Mouse (Mus musculus) yolk sac, embryonic 10.5 days (tissue): ENCODE data around the gene Irf3.

Experiments
- DNase-seq: peaks from one replicate; pipeline ENCODE4 v3.0.0-alpha.2; 2017; ENCODE audit warnings: low spot score

Gene Irf3

DNA sequence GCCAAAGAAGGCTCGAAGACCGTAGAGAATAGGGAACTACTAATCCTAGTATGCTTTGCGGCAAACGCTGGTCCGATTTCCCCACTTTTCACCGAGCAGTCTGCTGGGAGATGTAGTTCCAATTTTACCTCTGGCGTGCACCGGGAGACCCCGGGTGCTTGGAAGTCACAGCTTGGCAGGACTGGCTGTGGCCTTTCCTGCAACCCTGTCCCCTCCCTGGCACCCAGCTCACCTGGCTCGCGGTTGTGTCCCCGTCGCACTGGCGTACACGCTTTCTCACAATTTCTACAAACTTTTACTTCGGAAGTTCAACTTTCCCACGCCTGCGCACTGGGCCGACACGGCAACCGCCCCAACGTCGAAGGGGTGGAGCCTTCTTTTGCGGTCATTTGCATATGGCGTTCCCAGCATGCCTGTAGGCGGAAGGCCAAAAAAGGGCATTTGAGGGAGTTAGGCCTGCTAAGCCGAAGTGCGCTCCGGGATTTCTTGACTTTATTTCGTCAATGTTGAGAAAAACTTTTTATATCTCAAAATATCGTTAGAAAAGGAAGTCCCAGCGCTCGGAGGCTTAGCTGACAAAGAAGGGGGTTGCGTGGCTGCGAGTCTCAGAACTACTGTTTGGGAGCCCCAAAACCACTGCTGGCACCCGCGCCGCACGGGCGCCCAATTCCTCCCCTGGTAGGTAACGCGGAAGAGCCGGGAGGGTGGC lies at the start of gene Irf3:
Gene Irf3, plus strand, starts transcription at position 418 of the 709 bp plus-strand sequence.
- peak; percentile 97 for DNase-seq

DNA sequence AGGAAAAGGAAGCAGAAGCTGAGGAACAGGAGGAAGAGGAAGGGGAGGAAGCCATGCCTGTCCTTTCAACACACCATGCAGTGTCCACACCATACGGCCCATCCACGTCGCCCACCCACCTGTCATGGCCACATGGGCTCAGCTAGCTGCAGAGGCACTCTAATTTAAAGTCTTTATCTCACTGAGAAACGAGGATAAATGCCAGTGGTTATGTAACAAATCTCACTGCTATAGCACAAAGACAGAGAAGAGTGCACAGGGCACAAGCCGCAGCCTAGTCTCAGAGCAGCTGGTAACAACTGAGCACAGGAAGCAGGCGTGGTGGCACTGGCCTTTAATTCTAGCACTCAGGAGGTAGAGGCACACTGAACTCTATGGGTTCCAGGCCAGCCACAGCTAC lies 47.5 kb upstream of the Irf3 start:
- no peak for DNase-seq

DNA sequence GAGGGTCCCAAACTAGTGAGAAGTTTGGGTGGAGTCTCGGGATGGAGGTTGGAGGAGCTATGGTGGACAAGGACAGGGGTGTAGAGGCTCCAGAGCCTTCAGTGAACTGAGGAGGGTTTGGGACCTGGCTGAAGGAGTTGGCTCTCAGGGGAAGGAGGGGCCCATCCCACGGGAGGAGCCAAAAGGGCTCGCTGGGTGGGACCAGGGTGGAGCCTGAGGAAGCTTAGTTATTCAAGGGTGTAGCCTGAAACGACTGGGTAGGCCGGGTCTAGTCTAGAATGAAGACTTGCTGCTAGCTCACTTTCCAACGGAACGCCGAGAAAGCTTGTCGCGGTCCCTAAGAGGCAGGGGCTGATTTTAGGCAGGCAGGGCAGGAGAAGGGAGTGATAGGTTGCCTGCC lies 45.5 kb upstream of the Irf3 start:
- peak; percentile 67 for DNase-seq

DNA sequence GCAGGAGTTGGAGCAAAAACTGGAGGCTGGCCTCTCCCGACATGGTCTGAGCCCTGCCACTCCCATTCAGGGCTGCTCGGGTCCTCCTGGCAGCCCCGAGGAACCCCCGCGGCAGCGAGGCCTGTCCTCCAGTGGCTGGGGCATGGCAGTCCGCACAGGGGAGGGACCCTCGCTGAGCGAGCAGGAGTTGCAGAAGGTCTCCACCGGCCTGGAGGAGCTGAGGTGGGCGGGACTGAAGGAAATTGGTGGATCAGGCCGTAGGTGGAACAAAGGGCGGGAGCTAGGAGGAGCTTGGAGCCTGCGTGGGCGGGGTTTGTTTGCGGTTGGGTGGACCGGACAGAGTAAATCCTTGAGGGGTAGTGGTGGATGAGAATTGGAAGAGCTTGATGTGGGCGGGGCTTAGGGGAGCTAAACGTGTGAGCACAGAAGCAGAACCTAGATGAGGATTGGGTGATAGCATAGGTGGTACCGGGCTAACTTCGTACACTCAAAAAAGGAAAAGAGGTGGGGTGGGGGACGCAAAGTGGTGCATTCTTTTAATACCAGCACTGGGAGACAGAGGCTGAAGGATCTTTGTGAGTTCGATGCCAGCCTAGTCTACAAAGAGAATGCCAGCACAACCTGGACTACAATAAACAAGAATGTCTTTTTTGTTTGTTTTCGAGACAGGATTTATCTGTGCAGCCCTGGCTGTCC lies 44.7 kb upstream of the Irf3 start:
- peak; percentile 96 for DNase-seq

DNA sequence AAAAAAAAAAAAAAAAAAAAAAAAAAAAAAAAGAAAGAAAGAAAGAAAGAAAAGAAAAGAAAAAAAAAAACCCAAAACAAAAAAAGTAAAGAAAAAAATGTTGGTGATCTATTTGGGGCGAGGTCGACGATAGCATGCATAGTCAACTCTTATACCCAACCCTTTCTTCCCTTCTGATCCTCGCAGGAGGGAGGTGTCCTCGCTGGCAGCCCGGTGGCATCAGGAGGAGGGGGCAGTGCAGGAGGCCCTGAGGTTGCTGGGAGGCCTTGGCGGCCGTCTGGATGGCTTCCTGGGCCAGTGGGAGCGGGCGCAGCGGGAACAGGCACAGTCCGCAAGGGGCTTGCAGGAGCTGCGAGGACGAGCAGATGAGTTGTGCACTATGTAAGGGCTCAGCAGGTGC lies 43.9 kb upstream of the Irf3 start:
- no peak for DNase-seq

DNA sequence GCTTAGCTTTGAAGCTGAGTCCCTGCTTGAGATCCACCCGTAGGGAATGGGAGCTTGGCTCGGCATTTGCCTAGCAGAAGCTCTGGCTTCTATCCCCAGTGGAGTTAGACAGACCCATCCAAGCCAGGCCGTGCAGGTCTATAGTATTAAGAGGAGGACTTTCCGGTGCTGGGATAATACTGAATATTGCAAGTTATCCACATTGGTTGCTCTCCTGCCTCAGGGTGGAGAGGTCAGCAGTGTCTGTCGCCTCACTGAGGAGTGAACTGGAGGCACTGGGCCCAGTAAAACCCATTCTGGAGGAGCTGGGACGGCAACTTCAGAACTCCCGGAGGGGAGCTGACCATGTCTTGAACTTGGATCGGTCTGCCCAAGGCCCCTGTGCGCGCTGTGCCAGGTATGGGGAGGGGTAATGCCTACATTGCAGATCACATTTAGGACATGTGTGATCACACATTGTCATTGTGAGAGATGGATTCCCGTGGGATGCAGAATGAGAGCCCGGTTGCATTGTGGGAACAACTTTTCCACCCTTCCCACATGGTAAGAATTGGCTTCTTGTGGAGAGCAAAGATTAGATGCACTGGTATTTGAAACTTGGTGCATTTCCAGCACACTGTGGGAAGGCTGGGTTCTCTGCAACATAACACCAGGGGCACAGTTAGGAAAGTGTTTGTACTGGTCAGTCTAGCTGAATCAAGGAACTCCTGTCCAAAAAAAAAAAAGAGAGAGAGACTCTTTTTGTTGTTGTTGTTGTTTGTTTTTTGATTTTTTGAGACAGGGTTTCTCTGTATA lies 43.2 kb upstream of the Irf3 start:
- DNase-seq, result no peak

DNA sequence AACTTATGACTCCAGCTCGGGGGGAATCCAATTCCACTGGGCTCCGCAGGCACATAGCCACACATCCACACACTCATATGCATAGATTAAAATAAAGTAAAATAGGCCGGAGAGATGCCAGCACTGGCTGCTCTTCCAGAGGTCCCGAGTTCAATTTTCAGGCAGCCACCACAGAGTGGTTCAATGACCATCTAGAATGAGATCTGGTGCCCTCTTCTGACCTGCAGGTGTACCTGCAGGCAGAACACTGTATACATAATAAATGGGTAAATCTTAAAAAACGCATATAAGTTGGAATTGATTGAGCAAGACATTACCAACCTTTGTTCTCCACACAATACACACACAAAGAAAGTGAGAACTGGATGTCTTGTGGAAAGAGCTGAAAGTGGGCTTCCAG lies 41.8 kb upstream of the Irf3 start:
- DNase-seq, result no peak

DNA sequence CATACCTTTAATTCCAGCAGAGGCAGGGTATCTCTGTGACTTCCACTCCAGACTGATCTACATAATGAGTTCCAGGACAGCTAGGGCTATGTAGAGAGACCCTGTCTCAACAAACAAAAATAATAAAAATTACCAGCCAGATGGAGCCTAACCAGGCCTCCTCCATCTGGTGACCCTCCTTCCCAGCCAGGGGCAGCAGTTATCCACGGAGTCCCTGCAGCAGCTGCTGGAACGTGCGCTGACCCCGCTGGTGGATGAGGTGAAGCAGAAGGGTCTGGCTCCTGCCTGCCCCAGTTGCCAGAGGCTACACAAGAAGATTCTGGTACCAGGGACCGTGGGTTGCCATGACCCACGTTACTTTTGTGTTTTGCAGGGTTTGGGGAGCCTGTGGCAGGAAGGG lies 41.2 kb upstream of the Irf3 start:
- no peak for DNase-seq

DNA sequence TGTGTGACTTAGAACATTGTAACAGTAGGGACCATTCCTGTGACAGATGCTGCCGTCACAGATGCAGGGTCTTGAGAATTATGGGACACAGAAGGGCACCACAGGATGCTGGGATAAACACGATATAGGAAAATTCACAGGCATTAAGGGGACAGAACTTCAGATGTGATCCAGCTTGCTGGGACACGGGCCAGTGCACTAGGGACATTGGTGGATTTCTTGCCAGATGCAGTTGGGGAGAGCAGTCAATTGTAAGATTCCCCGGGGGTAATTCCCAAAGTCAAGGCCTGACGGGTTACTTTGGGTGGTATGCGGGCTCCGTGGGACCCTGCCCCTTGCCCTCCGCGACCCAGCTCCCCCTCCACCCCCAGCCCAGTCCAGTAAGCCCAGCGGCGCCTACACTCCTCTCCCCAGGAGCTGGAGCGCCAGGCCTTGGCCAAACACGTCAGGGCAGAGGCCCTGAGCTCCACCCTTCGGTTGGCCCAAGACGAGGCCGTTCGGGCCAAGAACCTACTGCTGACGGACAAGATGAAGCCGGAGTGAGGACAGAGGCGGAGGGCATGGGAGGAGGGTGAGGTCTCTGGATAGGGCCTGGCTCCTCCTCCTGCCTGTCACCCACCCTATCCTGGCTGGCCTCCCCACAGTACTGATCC lies 40.1 kb upstream of the Irf3 start:
- DNase-seq, result no peak

DNA sequence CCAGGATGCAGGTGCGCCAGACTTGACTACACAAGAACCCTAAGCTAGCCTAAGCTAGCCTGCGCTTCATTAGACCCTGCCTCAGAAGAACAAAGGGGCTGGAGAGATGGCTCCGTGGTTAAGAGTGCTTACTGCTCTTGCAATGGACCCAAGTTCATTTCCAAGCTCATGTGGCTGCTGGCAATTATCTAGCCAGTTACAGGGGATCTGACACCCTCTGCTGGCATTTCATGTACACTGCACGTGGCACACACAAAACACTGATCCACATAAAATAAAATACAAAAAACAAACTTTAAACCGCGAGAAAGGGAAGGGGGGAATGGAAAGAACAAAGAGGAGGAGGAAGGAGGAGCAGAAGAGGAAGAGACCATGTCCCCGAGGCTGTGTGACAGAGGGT lies 39.2 kb upstream of the Irf3 start:
- DNase-seq, result no peak

DNA sequence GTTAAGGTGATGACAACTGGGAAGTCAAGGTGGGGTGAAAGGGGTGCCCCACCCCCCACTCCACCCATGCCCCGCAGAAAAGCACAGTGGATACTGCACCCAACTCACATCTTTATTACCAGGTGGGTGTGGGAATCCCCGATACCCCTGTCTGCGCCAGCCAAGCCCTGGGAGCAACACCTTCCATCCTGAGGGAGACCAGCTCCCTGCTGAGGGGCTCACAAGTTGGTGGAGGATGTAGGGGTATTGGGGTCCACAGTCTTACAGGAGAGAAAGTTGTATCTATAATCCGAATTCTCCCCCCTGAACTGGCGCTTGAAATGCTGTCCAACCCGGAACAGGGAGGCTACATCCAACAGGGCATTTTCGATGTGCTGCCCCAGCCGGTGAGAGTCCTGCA lies 38.2 kb upstream of the Irf3 start:
- no peak for DNase-seq

DNA sequence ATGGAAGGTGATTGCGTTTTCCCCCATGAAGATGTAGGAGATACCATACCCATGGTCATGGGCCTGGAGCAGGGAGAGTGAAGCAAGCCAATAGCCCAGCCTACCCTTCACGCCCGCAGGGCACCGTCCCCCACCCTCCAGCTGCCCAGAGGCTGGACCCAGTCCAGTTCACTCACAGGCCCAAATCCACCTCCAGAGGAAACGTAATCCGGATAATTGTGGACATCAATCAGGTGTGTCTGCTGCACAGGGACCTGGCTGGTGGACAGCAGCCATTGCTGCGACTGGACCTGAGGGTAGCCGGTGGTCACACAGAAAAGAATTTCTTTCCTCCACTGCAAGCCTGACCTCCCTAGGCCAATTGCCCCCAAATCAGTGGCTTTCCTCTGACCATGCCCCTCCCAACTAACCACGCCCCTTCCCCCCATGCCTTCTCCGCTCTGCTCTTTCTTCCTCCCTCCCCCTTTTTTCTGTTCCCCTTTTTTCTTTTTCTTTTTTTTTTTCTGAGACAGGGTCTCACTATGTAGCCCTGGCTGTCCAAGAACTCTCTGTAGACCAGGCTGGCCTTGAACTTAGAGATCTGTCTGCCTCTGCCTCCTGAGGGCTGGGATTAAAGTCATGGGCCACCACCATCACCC lies 37.5 kb upstream of the Irf3 start:
- no peak for DNase-seq

DNA sequence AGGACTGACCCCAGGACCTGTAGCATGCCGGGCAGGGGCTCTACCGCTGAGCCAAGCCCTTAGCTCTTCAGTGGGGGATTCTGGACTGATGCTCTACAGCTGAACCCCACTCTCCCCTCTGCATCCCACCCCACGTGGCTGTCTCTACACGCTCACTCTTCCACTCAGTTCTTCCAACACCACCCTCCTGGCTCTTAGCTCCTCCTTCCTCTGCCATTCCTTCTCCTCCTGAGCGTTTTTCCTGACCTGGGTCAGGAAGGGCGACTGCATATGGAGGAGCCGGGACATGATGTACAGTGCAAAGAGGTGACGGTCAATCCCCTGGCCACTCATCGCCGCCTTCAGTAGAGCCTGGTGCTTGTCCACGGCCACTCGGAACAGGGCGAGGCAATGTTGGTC lies 36.9 kb upstream of the Irf3 start:
- no peak for DNase-seq

DNA sequence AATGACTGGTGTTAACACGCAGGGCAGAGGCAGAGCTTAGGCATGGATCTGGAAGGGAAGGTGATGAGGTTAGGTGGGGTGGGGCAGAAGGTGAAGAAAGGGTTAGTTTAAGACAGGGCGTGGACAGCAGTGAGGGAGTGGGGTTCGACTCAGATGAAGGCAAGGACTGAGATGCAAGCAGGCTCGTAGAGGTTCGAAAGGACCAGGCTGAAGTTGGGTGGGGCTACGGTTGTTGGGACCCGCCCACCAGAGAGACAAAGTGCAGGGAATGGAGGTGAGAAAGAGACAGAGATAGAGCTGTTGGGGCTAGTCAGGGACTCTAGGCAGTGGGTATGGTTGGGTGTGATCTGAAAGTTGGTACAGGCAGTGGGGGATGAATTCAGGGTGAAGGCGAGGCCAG lies 35.1 kb upstream of the Irf3 start:
- no peak for DNase-seq

DNA sequence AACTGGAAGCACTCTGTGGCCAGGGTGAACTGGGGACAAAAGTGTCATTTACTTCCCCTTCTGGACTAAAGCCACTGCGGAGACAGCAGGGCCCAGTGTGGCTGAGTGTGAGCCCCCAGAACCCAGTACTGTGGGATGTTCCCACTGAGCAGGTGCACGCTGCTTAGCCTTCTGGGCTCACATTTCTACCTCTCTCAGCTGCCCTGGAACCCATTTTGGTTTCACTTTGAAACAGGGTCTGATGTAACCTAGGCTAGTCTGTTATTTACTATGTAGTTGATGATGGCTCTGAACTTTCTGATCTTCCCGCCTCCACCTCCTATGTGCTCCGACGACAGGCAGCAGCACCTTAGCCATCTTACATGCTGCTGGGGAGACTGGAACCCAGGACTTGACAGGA lies 34.6 kb upstream of the Irf3 start:
- DNase-seq, result no peak

DNA sequence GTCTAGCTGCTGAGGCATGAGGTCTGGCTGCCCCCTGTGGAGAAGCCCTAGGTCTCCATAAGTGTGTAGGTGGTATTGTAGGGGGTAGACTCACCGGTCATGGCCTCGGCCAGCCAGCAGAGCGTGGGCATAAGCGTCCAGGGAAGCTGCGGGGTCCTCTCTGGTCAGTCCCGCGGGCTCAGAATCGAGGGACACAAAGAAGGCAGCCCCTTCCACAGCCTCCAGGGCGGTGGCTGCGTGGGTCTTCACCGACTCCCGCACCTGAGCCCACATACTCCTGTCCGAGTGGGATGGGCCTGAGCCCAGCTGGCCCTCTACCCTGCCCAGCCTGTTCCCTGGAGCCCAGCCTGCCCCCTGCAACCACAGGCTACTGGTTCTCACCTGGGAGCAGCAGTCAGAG lies 32.5 kb upstream of the Irf3 start:
- no peak for DNase-seq

DNA sequence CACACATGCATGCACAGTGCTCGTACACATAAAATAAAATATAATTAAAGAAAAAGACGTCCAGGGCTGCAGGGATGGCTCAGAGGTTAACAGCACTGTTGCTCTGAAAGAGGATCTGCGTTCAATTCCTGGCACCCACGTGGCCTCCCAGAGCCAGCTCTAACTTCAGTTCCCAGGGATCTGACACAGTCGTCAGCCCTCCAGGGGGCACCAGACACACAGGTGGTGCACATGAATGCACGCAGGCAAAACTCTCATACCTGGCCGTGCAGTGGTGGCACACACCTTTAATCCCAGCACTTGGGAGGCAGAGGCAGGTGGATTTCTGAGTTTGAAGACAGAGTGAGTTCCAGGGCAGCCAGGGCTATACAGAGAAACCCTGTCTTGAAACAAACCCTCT lies 31.5 kb upstream of the Irf3 start:
- DNase-seq, result no peak

DNA sequence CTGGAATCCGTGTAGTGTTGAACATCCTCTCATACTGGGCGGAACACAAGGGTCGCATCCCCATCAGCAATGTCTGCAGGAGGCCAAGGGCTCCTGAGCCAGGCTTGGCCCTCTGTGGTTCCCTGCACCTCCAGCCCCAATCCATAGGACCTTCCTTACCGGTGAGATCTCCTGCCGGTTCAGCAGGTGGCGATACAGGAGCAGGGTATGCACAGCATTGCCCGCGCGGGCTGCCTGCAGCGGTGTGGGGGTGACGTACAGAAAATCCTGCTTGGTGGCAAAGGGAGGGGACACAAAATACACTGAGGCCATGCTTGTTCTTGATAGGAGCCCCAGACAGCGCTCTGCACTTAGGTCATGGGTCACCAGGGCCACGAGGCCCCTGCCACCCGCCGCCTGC lies 30.8 kb upstream of the Irf3 start:
- DNase-seq, result no peak

DNA sequence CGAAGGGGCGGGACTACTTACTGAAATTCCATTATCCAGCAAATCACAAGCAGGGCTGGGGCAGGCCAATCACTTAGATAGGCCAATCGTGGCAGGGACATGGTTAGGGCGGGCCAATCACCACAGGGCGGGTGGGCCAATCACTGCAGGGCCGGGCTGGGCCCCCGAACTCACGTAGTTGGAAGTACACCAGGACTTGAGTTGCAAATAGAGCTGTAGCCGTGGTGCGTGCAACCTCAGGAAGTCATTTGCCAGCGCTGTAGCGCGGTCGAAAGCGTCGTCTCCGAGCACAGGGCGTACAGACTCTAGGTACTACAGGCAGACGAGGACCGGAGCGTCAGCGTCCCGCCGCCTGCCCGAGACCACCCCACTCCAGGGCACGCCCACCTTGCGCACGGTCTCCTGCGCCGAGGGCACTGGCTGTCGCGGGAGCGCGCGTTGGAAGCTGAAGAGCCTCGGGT lies 27.2 kb upstream of the Irf3 start:
- DNase-seq, result peak; percentile 92

DNA sequence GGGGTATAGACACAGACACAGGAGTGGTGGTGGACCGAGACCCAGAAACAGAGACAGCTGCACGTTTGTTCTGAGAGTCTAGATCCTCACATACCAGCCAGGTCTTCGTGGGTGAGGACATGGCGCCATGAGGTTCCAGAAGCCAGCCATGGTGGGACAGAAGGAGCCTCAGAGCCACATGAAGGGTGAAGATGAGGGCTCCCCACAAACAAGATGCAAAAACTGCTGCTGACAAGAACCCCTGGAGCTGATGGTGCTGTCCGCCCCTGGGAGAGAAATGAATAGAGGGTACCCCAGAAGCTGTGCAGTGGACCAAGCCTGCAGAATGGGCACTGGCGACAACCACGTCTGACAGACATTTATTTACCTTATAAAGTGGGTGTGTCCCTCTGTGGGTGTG lies 26.3 kb upstream of the Irf3 start:
- DNase-seq, result no peak

DNA sequence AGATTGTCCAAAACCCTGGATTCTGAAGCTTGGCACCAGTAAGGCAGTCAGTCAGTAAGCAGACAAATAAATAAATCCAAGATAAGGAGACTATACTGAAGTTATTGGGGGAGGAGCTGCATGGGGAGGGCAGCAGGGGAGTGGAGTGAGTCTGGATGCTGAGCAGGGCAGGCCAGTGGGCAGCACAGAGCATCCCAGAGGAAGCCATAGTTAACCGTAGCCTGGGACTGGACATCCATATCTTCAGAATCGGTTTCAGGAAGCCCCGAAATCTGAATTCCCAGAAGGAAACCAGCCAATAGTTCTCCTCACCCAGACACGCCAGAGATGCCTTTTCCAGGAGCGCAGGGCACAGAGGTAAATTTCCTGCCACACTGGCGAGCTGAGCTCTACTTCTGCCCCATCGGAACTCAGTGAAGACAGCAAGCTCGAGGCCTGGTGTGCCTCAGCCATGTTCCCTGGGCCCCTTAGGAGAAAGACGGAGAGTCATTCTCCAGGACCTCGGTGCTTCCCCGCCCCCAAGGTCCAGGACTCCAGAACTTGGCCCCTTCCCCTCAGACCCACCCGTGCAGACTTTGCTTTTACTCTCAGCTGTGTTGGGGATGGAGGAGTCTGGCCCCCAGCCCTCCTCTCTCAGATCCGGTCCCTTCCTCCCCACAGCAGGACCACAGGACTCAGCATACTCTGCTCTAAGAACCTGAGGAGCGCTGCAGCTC lies 23.9 kb upstream of the Irf3 start:
- no peak for DNase-seq
